Mouse (Mus musculus) neural tube, embryonic 10.5 days (tissue): ENCODE data around the gene Chd9.
A peak's percentile ranks its signal among the peaks of the same experiment; 100 is the strongest.
"Not testable (repeated sequence)": the region's sequence is repeated elsewhere in the genome, so short reads cannot be mapped to it uniquely, and the experiment has no call there.

Source experiments
- DNase-seq: peaks from one replicate; pipeline ENCODE4 v3.0.0-alpha.2; 2017; ENCODE audit warnings: low spot score; ENCODE audit errors: extremely low spot score

The Chd9 gene

DNA sequence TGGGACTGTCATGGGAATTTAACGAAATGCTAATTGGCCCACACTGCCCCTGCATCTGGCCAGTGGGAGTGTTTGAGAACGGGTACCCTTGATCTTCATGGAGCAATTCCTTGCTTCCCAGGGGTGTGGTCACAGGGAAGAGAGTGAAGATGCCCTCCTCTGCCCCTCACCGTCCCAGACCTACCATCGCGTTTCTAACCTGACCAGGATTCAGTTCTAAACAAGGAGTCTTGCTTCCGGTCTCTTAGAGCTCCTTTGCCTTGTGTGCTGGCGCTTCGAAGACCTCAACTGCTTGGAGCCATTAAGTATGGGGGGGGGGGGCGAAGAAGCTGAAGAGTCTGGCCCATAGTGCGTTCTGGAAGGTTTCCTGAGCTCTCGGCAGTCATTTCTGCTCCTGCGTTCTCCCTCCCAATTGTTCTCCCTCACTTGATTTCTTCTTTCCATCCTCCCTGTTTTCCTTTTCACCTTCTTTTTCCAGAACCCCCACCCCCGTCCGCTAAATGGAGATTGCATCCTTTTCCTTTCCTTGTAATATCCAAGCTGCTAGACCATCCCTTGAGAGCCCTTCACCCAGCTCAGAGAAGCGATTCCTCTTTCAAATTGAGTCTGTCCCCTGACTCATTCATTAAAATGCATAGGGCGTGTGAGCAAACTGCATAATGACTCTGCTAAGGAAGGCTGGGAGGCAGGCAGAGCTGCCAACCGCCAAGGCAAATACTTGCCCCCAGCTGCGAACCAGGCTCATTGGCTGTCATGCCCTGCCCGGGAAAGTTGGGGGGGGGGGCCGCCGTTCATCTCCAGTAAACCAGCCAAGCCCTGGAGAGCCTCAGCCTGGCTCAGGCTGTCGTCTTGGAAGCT, 42.0 kb downstream of the Chd9 start:
- peak; percentile 60 for DNase-seq

- no peak for DNase-seq
Measured at GRCm38 (mm10) chr8:90871375-90872080, 43.4 kb downstream of the Chd9 start.

GRCm38 (mm10) chr8:90873051-90873450, 44.9 kb downstream of the Chd9 start:
- DNase-seq = no peak

DNA sequence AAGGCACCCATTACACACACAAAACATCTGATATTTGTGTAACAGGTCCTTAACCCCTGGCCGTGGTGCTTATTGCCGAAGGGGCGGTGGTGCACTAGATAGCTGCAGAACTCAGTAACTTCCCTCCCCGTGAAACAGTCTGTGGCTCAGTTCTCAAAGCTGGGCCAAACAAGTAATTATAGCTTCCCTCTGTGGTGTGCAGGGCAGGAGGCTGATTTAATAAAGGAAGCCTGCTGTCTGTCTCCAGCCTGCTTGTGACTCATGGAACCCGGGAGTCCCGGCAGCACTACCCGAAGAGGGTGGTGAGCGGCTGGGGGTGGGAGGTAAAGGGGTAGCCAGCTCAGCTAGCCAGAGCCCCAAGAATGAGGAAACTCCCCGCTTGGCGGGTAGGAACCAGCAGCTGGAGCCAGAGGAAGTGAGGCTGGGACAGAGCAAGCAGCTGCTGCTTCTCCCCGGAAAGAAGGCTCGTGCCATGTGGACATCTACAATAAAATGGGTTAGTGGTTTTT, 48.1 kb downstream of the Chd9 start:
- peak; percentile 45 for DNase-seq

GRCm38 (mm10) chr8:90876722-90877429, 48.7 kb downstream of the Chd9 start:
- no peak for DNase-seq

DNA sequence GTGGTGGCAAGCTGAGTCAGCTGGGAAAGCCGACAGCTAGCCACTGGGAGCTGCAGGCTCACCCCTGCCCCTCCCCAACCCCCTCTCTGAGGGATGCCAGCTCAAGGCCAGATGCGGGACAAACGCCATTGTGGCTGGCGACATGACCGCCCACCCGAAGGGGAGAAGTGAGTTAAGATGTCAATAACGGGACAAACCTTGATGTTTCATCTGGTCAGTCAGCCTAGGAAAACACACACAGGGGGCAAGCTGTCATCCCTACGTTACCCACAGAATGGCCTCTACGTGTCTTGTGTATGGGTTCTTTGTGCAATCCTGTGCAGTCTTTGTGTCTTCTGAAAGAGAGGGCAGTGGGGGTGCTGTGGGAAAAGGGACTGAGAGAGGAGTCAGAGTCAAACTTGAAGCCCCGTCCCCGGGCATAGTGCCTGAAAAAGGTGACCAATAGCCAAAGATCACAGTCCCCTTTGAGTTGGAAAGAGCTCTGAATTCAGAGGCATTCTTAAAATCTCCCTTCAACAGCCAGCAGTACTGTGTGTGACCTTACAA, 49.4 kb downstream of the Chd9 start:
- DNase-seq = peak; percentile 66

GRCm38 (mm10) chr8:90878551-90878950, 50.4 kb downstream of the Chd9 start:
- no peak for DNase-seq

- no peak for DNase-seq
Measured at GRCm38 (mm10) chr8:90880041-90880440, 51.9 kb downstream of the Chd9 start.

GRCm38 (mm10) chr8:90881181-90881580, 53.0 kb downstream of the Chd9 start:
- no peak for DNase-seq

DNA sequence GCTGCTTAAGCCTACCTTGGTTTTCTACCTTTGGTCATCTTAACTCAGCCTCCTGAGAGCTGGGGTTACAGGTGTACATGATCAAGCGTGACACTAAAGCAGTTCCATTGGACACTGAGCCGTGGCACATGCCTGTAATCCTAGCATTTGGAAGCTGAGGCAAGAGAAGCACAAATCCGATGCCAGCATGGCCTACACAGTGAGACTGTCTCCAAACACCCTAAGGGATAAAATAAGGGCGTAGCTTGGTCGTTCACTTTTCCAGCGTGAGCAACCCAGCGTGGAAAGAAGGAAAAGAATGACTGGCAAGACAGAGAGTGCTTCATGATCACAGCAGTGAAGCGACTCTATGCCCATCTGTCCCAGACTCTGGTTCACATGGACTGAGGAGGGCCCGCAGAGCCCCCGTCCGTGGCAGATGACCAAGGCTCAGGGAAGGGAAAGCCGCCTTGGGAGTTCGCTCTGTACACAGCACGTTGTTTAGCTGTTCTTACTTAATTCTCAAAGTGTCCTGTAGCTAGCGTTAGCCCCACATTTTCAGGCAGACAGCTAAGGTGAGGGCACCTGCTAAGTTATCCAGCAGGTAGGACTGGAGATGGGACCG, 54.0 kb downstream of the Chd9 start:
- DNase-seq = no peak

DNA sequence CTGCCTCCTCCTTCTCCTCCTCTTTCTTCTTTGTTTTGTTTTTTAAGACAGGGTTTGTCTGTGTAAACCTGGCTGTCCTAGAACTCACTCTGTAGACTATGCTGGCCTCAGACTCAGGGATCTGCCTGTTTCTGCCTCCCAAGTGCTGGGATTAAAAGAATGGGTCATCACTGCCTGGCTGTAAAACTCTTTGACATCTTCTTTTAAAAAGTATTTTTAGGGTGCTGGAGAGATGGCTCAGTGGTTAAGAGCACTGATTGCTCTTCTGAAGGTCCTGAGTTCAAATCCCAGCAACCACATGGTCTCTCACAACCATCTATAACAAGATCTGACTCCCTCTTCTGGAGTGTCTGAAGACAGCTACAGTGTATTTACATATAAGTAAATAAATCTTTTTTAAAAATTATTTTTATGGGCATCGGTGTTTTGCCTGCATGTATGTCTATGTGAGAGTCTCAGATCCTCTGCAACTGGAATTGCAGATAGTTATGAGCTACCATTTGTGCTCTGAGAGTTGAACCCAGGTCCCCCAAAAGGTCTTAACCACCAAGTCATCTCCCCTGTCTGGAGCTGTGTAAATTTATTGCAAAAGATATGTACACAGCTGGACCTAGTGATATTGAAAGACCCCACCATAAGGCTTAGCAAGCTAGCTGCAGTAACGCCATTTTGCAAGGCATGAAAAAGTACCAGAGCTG, 57.7 kb downstream of the Chd9 start:
- no peak for DNase-seq

- not testable (repeated sequence) for DNase-seq
Measured at GRCm38 (mm10) chr8:90886369-90886712, 58.2 kb downstream of the Chd9 start.

DNA sequence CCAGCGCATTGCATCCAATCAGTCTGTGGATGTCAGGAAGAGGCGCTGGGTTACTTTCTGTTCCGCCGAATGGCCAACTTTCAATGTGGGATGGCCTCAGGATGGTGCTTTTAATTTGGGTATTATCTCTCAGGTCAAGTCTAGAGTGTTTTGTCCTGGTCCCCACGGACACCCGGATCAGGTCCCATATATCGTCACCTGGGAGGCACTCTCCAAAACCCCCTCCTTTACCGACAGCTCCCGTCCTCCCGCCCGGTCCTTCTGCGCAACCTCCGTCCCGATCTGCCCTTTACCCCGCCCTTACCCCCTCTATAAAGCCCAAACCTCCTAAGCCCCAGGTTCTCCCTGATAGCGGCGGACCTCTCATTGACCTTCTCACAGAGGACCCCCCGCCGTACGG, 59.2 kb downstream of the Chd9 start:
- not testable (repeated sequence) for DNase-seq

GRCm38 (mm10) chr8:90891872-90892578, 63.9 kb downstream of the Chd9 start:
- DNase-seq = no peak

DNA sequence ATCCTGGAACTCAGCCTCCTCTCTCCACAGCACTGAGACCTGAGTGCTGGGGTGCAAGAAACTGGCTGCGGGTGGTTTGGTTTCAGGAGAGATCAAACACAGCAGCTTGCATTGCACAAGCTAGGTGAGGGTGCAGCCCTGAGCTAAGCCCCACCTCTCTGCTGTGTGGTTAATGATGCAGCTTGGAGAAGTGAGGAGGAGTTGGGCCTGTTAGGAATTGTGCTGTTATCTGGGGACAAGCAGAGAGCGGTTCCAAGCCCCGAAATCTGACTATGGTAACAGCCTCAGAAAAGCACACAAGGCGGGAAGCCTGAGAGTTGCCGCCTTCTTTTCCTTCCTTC, 64.4 kb downstream of the Chd9 start:
- DNase-seq = no peak

GRCm38 (mm10) chr8:90894231-90894914, 66.2 kb downstream of the Chd9 start:
- no peak for DNase-seq

DNA sequence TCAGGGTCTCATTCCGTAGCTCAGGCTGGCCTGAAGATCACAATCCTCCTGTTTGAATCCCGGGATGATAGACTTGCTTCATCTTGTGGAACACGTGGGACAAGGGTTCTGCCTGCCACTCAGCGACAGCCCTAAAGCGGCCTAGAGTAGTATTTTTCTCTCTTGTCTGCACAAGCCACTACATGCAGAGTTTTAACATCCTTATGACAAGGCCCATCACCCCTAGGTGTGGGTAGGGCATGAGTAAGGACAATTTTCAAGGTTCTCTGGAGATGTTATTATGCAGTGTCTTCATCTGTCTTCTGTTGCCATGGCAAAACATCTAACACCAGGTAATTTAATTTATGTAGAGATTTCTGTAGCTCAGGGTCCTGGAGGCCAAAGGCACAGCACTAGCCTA, 69.2 kb downstream of the Chd9 start:
- DNase-seq = no peak

GRCm38 (mm10) chr8:90898578-90898977, 70.4 kb downstream of the Chd9 start:
- no peak for DNase-seq

GRCm38 (mm10) chr8:90902002-90902401, 73.8 kb downstream of the Chd9 start:
- no peak for DNase-seq
